8 mouse cellular contexts compared by ENCODE assay signal in the genomic region with DNA sequence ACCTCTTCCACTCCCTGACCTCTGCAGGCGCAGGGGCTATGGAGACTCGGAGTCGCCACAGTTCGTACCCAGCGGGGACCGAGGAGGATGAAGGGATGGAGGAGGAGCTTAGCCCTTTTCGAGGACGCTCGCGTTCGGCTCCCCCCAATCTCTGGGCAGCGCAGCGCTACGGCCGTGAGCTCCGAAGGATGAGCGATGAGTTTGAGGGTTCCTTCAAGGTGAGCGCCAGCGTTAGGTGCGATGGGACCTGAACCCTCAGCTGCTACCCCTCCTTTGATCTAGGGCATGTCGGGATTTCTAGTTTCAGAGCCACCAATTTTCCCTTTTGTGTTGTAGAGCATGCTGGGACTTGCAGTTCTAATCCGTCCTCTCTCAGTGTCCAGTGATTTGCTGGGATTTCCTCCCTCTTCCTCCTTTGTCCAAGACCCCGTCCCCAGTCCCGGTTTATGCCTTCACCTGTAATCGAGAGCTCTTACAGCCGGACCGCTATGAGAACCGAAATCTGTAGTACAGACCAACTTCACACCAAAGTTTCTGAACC. TPM values are rescaled to one million over a fixed set of nuclear protein-coding genes. Genes with fewer than 3 reads are reported as not detected.
A peak's percentile ranks its signal among the peaks of the same experiment; 100 is the strongest.
DNase-seq lines count a peak whose midpoint lies in the region; ATAC-seq and TF ChIP-seq lines count a peak whose summit lies in the region.

No protein-coding gene starts in this region.

- H3K4me3 ChIP-seq in embryonic facial prominence, embryonic 10.5 days: peak overlapping the region; percentile 70
- H3K4me3 ChIP-seq in heart, postnatal 0 days (ENCODE audit: low read depth, low read length): peak overlapping the region; percentile 71
- H3K4me3 ChIP-seq in lung, adult 2 months (replicated peaks; ENCODE audit: extremely low read depth, low read depth, low read length): peak overlapping the region; percentile 91
- peak overlapping the region; percentile 43 for H3K4me3 ChIP-seq in neural tube, embryonic 14.5 days (ENCODE audit: low read depth, low read length)

- WGBS in embryonic facial prominence, embryonic 10.5 days: under 1% methylated on average over 28 of the region's 28 CpGs
- under 1% methylated on average over 28 of the region's 28 CpGs for WGBS in heart, postnatal 0 days
- under 1% methylated on average over 28 of the region's 28 CpGs for WGBS in lung, adult 2 months
- under 1% methylated on average over 28 of the region's 28 CpGs for WGBS in neural tube, embryonic 14.5 days

- peak; percentile 14; the same call in 1 of the 2 replicates for ATAC-seq in heart, postnatal 0 days (ENCODE audit: insufficient read depth, low read depth)
- ATAC-seq in neural tube, embryonic 14.5 days (ENCODE audit: low read depth): peak; percentile 44

- no peaks in the 10 kb centered on the region for H3K27me3 ChIP-seq in embryonic facial prominence, embryonic 10.5 days (replicated peaks; ENCODE audit: low read depth, poor library complexity, severe bottlenecking)
- H3K27me3 ChIP-seq in heart, postnatal 0 days (ENCODE audit: control insufficient read depth, insufficient read depth, low read length): no peaks in the 10 kb centered on the region
- H3K27me3 ChIP-seq in neural tube, embryonic 14.5 days (ENCODE audit: control insufficient read depth, insufficient read depth, low read length): no peaks in the 10 kb centered on the region

- H3K27ac ChIP-seq in embryonic facial prominence, embryonic 10.5 days (replicated peaks): peak overlapping the region; percentile 93
- H3K27ac ChIP-seq in heart, postnatal 0 days (ENCODE audit: low read depth): peak overlapping the region; percentile 96
- H3K27ac ChIP-seq in neural tube, embryonic 14.5 days (ENCODE audit: low read depth, low read length): peak overlapping the region; percentile 88

- DNase-seq in CD4-positive, CD25-positive, alpha-beta regulatory T cell, adult 2 months (ENCODE audit: low read depth, low spot score): peak; percentile 52
- DNase-seq in adrenal gland, adult 18-20 months (ENCODE audit: low spot score in 2 of 2): peak; percentile 44 to 62
- DNase-seq in embryonic facial prominence, embryonic 10.5 days (ENCODE audit: low spot score): peak; percentile 75
- peak; percentile 73 for DNase-seq in heart, postnatal 0 days (ENCODE audit: low spot score)
- peak; percentile 63 to 66 for DNase-seq in kidney, postnatal 36 days
- peak; percentile 68 for DNase-seq in lung, adult 2 months
- DNase-seq in testis, postnatal 14 days (ENCODE audit: low spot score): no peak

- no peaks in the 10 kb centered on the region for H3K9me3 ChIP-seq in embryonic facial prominence, embryonic 10.5 days
- no peaks in the 10 kb centered on the region for H3K9me3 ChIP-seq in heart, postnatal 0 days (replicated peaks; ENCODE audit: control insufficient read depth, low read length)
- no peaks in the 10 kb centered on the region for H3K9me3 ChIP-seq in neural tube, embryonic 14.5 days (ENCODE audit: control insufficient read depth, low read length)

- H3K4me2 ChIP-seq in heart, postnatal 0 days (ENCODE audit: low read depth, low read length): peak overlapping the region; percentile 81
- peak overlapping the region; percentile 97 for H3K4me2 ChIP-seq in neural tube, embryonic 14.5 days (ENCODE audit: low read depth, low read length)

- peak overlapping the region; percentile 74 for H3K9ac ChIP-seq in heart, postnatal 0 days (replicated peaks; ENCODE audit: low read depth, low read length)
- H3K9ac ChIP-seq in neural tube, embryonic 14.5 days (replicated peaks; ENCODE audit: low read depth, low read length): peak overlapping the region; percentile 72

- TF ChIP-seq POLR2A in lung, adult 2 months (IDR thresholded peaks at IDR 0.05; ENCODE audit: borderline replicate concordance, extremely low read depth, low read depth, low read length): peak; percentile 85; the same call in 1 of the 2 replicates

- H3K4me1 ChIP-seq in embryonic facial prominence, embryonic 10.5 days: peaks cover 32% of the 10 kb centered on the region
- H3K4me1 ChIP-seq in heart, postnatal 0 days (ENCODE audit: control insufficient read depth, insufficient read depth): peaks cover 26% of the 10 kb centered on the region
- H3K4me1 ChIP-seq in lung, adult 2 months (ENCODE audit: control insufficient read depth, insufficient read depth, low read length): peaks cover 11% of the 10 kb centered on the region
- H3K4me1 ChIP-seq in neural tube, embryonic 14.5 days (ENCODE audit: control insufficient read depth, insufficient read depth, low read length): peaks cover 10% of the 10 kb centered on the region; the same call in 1 of the 2 replicates

- peaks cover 36% of the 10 kb centered on the region for H3K36me3 ChIP-seq in embryonic facial prominence, embryonic 10.5 days (replicated peaks)
- 0 out of 2 replicates have a peak, but pooled peaks cover 11% of the 10 kb centered on the region for H3K36me3 ChIP-seq in heart, postnatal 0 days (replicated peaks; ENCODE audit: control insufficient read depth, insufficient read depth, low read length)
- peaks cover 4% of the 10 kb centered on the region; the same call in 1 of the 2 replicates for H3K36me3 ChIP-seq in neural tube, embryonic 14.5 days (ENCODE audit: control insufficient read depth, insufficient read depth, low read length)

- no peak for TF ChIP-seq EP300 in heart, postnatal 0 days (IDR thresholded peaks at IDR 0.05; ENCODE audit: low read depth)

- TF ChIP-seq CTCF in heart, postnatal 0 days (IDR thresholded peaks at IDR 0.05; ENCODE audit: low read depth): no peak
- TF ChIP-seq CTCF in lung, adult 2 months (IDR thresholded peaks at IDR 0.05; ENCODE audit: insufficient read depth, low read length): no peak

RNA-seq across cellular contexts. Expression of a gene that starts 8.4 kb away (rescaled TPM):
- total RNA-seq in adrenal gland, adult 18-20 months (2021): 10 to 100 TPM; 56.4 to 56.8 TPM
- polyA plus RNA-seq in embryonic facial prominence, embryonic 10.5 days (2016; fragmentation: Nextera tagmentation; extraction: Ambion mirVana): 26.9 and 27.5 TPM in 2 replicates
- total RNA-seq in heart, postnatal 0 days (2014; rRNA removed; ENCODE audit: low replicate concordance): 23.4 and 46.1 TPM in 2 replicates
- 16.8 and 20.9 TPM in 2 replicates for polyA plus RNA-seq in heart, postnatal 0 days (2015; fragmentation: Nextera tagmentation; extraction: Ambion mirVana)
- polyA plus RNA-seq in lung, adult 2 months (2012; rRNA removed): 77.6 and 85.1 TPM in 2 replicates
- 57.3 and 59.6 TPM in 2 replicates for polyA plus RNA-seq in neural tube, embryonic 14.5 days (2014; fragmentation: Nextera tagmentation; extraction: Ambion mirVana)

RNA-seq across cellular contexts. Expression of a gene that starts 9.0 kb away (rescaled TPM):
- total RNA-seq in adrenal gland, adult 18-20 months (2021): 10 to 100 TPM; 45.5 to 46.0 TPM
- polyA plus RNA-seq in embryonic facial prominence, embryonic 10.5 days (2016; fragmentation: Nextera tagmentation; extraction: Ambion mirVana): 53.4 and 55.1 TPM in 2 replicates
- total RNA-seq in heart, postnatal 0 days (2014; rRNA removed; ENCODE audit: low replicate concordance): 46.8 and 76.0 TPM in 2 replicates
- polyA plus RNA-seq in heart, postnatal 0 days (2015; fragmentation: Nextera tagmentation; extraction: Ambion mirVana): 60.7 and 62.6 TPM in 2 replicates
- polyA plus RNA-seq in lung, adult 2 months (2012; rRNA removed): 57.3 and 75.5 TPM in 2 replicates
- polyA plus RNA-seq in neural tube, embryonic 14.5 days (2014; fragmentation: Nextera tagmentation; extraction: Ambion mirVana): 87.4 and 87.8 TPM in 2 replicates

RNA-seq across cellular contexts. Expression of a gene that starts 16.4 kb away (rescaled TPM):
- under 1 TPM; 0.23 to 0.35 TPM for total RNA-seq in adrenal gland, adult 18-20 months (2021)
- polyA plus RNA-seq in embryonic facial prominence, embryonic 10.5 days (2016; fragmentation: Nextera tagmentation; extraction: Ambion mirVana): 0.23 TPM in 1 of 2 replicates, not detected in the other
- not detected in 2 replicates for total RNA-seq in heart, postnatal 0 days (2014; rRNA removed; ENCODE audit: low replicate concordance)
- polyA plus RNA-seq in heart, postnatal 0 days (2015; fragmentation: Nextera tagmentation; extraction: Ambion mirVana): 0.04 and 0.30 TPM in 2 replicates
- polyA plus RNA-seq in lung, adult 2 months (2012; rRNA removed): 0.17 TPM in 1 of 2 replicates, not detected in the other
- 9.4 and 9.9 TPM in 2 replicates for polyA plus RNA-seq in neural tube, embryonic 14.5 days (2014; fragmentation: Nextera tagmentation; extraction: Ambion mirVana)

RNA-seq across cellular contexts. Expression of a gene that starts 24.1 kb away (rescaled TPM):
- 100 to 1,000 TPM; 160 to 199 TPM for total RNA-seq in adrenal gland, adult 18-20 months (2021)
- polyA plus RNA-seq in embryonic facial prominence, embryonic 10.5 days (2016; fragmentation: Nextera tagmentation; extraction: Ambion mirVana): 217 and 235 TPM in 2 replicates
- total RNA-seq in heart, postnatal 0 days (2014; rRNA removed; ENCODE audit: low replicate concordance): 88.3 and 100 TPM in 2 replicates
- 128 and 132 TPM in 2 replicates for polyA plus RNA-seq in heart, postnatal 0 days (2015; fragmentation: Nextera tagmentation; extraction: Ambion mirVana)
- polyA plus RNA-seq in lung, adult 2 months (2012; rRNA removed): 47.1 and 53.6 TPM in 2 replicates
- polyA plus RNA-seq in neural tube, embryonic 14.5 days (2014; fragmentation: Nextera tagmentation; extraction: Ambion mirVana): 140 and 162 TPM in 2 replicates

RNA-seq across cellular contexts. Expression of a gene that starts 25.5 kb away (rescaled TPM):
- total RNA-seq in adrenal gland, adult 18-20 months (2021): 1 to 10 TPM in 1 of 2 experiments, not detected in 1; 1.2 TPM
- 0.68 and 0.74 TPM in 2 replicates for polyA plus RNA-seq in embryonic facial prominence, embryonic 10.5 days (2016; fragmentation: Nextera tagmentation; extraction: Ambion mirVana)
- total RNA-seq in heart, postnatal 0 days (2014; rRNA removed; ENCODE audit: low replicate concordance): not detected in 2 replicates
- polyA plus RNA-seq in heart, postnatal 0 days (2015; fragmentation: Nextera tagmentation; extraction: Ambion mirVana): 2.2 and 2.5 TPM in 2 replicates
- polyA plus RNA-seq in lung, adult 2 months (2012; rRNA removed): 0.16 and 0.49 TPM in 2 replicates
- 0.94 and 5.6 TPM in 2 replicates for polyA plus RNA-seq in neural tube, embryonic 14.5 days (2014; fragmentation: Nextera tagmentation; extraction: Ambion mirVana)
